Mouse (Mus musculus) heart, adult 2 months (tissue): ENCODE measurements at regions not wholly inside any gene's neighbourhood (a gene's known extent, or its start where the extent isn't known, plus 50 kb on each side); places are given as distances from the start of the nearest gene placed in this dataset.

Experiments
- CTCF ChIP-seq: fragments of 200-600 bp; IDR thresholded peaks from 2 replicates; pipeline ENCODE4 v1.8.1; 2022; ENCODE audit warnings: antibody characterized with exemption, mild to moderate bottlenecking, moderate library complexity
- EP300 ChIP-seq: fragments of 200-500 bp; IDR thresholded peaks from 2 replicates; pipeline ENCODE4 v1.6.1; 2011; ENCODE audit warnings: low read depth, low read length, control low read depth; ENCODE audit not compliant: insufficient read depth
- POLR2A ChIP-seq: fragments of 200-500 bp; IDR thresholded peaks from 2 replicates; pipeline ENCODE4 v1.6.1; 2011; ENCODE audit warnings: mild to moderate bottlenecking, low read depth, low read length, control low read depth; ENCODE audit not compliant: insufficient read depth

DNA sequence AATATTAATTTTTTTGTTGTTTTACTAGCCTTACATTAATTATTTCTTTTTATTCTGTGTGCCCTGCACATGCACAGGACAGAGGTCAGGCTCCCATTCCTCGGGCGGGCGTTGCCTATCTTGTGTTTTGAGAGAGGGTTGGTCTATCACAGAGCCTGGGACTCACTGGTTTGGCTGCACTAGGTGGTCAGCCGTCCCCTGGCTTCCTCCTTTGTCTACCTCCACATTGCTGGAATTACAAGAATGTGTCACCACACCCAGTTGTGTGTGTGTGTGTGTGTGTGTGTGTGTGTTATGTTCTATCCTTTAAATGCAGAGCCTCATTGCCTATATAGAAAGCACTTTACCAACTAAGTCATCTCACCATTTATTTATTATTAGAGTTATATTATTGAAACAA lies 478.5 kb downstream of the Zfp704 start:
- TF ChIP-seq CTCF (no peak), EP300 (no peak), POLR2A (no peak)
